ENCODE assay signal across 8 mouse cellular contexts in the genomic region with DNA sequence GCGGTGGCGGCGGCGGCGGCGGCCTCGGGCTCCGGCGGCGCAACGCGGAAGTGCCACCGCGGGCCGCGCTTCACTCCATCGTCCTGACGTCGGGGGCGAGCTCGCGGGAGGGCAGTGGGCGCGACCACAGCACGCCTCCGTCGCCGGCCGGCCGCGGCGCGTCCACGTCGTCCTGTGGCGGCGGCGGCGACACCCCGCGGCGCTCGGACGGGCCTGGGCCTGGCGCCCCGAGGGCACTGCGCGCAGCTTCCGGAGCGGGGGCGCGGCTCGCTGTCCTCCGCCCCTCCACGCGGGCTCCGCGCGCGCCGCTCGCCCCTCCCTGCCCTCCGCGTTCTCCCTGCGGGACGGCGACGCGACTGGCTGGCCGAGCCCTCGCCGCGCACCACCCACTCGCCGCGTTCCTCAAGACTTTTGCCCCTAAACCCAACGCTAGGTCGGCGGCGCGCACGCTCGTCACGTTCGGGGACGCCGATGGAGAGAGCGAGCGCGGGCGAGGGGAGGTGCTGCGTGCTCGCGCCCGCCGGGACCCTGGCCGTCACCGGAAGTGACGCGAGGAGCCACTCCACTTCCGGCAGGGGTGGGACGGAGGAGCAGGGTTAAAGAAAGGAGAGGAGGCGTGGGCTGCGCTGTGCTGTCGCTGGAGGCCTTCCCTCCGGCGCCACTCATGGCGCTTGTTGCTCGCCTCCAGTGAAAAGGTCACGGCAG. TPM values are rescaled to one million over a fixed set of nuclear protein-coding genes. Genes with fewer than 3 reads are reported as not detected.
DNase-seq lines count a peak whose midpoint lies in the region; ATAC-seq and TF ChIP-seq lines count a peak whose summit lies in the region.

A gene (minus strand): TSS at position 189 of the 705 bp plus-strand sequence.

- peak within 1 kb of the TSS; percentile 96 for H3K27ac ChIP-seq in forebrain, embryonic 16.5 days (ENCODE audit: low read length)
- H3K27ac ChIP-seq in layer of hippocampus, adult 2 months = peak within 1 kb of the TSS; percentile 97
- H3K27ac ChIP-seq in lung, embryonic 14.5 days (ENCODE audit: low read depth) = peak within 1 kb of the TSS; percentile 98
- peak within 1 kb of the TSS; percentile 98 for H3K27ac ChIP-seq in olfactory bulb, adult 2 months (ENCODE audit: insufficient read depth, low read depth, low read length)
- peak within 1 kb of the TSS; percentile 91 for H3K27ac ChIP-seq in thymus, adult 2 months (ENCODE audit: control insufficient read depth, insufficient read depth, low read length)

- ATAC-seq in G1E (ENCODE audit: extremely low read depth, insufficient number of reproducible peaks, low FRiP score, poor library complexity, severe bottlenecking) = peak; percentile 91
- peak; percentile 96 for ATAC-seq in forebrain, embryonic 16.5 days
- ATAC-seq in lung, embryonic 14.5 days (ENCODE audit: insufficient read depth) = peak; percentile 94

- no peaks in the 10 kb centered on the region for H3K9me3 ChIP-seq in G1E (replicated peaks)
- H3K9me3 ChIP-seq in forebrain, embryonic 16.5 days (ENCODE audit: control insufficient read depth, low read length) = no peaks in the 10 kb centered on the region
- H3K9me3 ChIP-seq in lung, embryonic 14.5 days (ENCODE audit: low read depth, low read length) = no peaks in the 10 kb centered on the region

- H3K4me1 ChIP-seq in G1E (ENCODE audit: insufficient read depth, low read depth, low read length) = peaks cover 23% of the 10 kb centered on the region
- H3K4me1 ChIP-seq in forebrain, embryonic 16.5 days (replicated peaks; ENCODE audit: control insufficient read depth, insufficient read depth, low read length) = peaks cover 12% of the 10 kb centered on the region
- H3K4me1 ChIP-seq in lung, embryonic 14.5 days (ENCODE audit: insufficient read depth) = peaks cover 2% of the 10 kb centered on the region; the same call in 1 of the 2 replicates
- H3K4me1 ChIP-seq in olfactory bulb, adult 2 months (ENCODE audit: control insufficient read depth, insufficient read depth, low read length) = no peaks in the 10 kb centered on the region
- H3K4me1 ChIP-seq in thymus, adult 2 months (replicated peaks; ENCODE audit: control insufficient read depth, insufficient read depth, low read length) = no peaks in the 10 kb centered on the region

- WGBS in forebrain, embryonic 16.5 days = under 1% methylated on average over 80 of the region's 110 CpGs
- under 1% methylated on average over 99 of the region's 110 CpGs for WGBS in lung, embryonic 14.5 days
- WGBS in olfactory bulb, adult 2 months = 3% methylated on average over 109 of the region's 110 CpGs
- WGBS in thymus, adult 2 months = under 1% methylated on average over 110 of the region's 110 CpGs

- peak; percentile 92 for DNase-seq in G1E (ENCODE audit: low spot score)
- peak; percentile 98 to 99 for DNase-seq in cerebellum, adult 18-20 months
- DNase-seq in heart, postnatal 36 days = peak; percentile 98 to 99
- peak; percentile 98 to 99 for DNase-seq in layer of hippocampus, adult 2 months (ENCODE audit: low spot score in 2 of 2)
- DNase-seq in lung, embryonic 14.5 days = peak; percentile 100
- peak; percentile 98 for DNase-seq in thymus, adult 2 months

- H3K9ac ChIP-seq in forebrain, embryonic 16.5 days (replicated peaks; ENCODE audit: low read depth, low read length) = peak within 1 kb of the TSS; percentile 94
- peak within 1 kb of the TSS; percentile 96 for H3K9ac ChIP-seq in lung, embryonic 14.5 days

- TF ChIP-seq POLR2A in olfactory bulb, adult 2 months (IDR thresholded peaks at IDR 0.05; ENCODE audit: insufficient read depth, low read depth, low read length) = peak; percentile 98
- peak; percentile 93 for TF ChIP-seq POLR2A in thymus, adult 2 months (IDR thresholded peaks at IDR 0.05; ENCODE audit: control insufficient read depth, extremely low read depth, insufficient read depth, low read length, poor library complexity)

- no peaks in the 10 kb centered on the region for H3K27me3 ChIP-seq in G1E (ENCODE audit: insufficient read depth, low read length)
- no peaks in the 10 kb centered on the region for H3K27me3 ChIP-seq in forebrain, embryonic 16.5 days (replicated peaks; ENCODE audit: control insufficient read depth, insufficient read depth, low read length)
- H3K27me3 ChIP-seq in lung, embryonic 14.5 days (ENCODE audit: insufficient read depth, low read length) = no peaks in the 10 kb centered on the region
- H3K27me3 ChIP-seq in thymus, adult 2 months (ENCODE audit: control insufficient read depth, insufficient read depth, low read length) = no peaks in the 10 kb centered on the region

- peak within 1 kb of the TSS; percentile 97 for H3K4me2 ChIP-seq in forebrain, embryonic 16.5 days (ENCODE audit: low read length)
- peak within 1 kb of the TSS; percentile 77 for H3K4me2 ChIP-seq in lung, embryonic 14.5 days

- no peak for TF ChIP-seq CTCF in G1E (IDR thresholded peaks at IDR 0.05; ENCODE audit: low read depth, low read length)
- TF ChIP-seq CTCF in layer of hippocampus, adult 2 months (conservative IDR thresholded peaks at IDR 0.05) = peak; percentile 17; the same call in 1 of the 2 replicates
- TF ChIP-seq CTCF in lung, embryonic 14.5 days (IDR thresholded peaks at IDR 0.05; ENCODE audit: low read depth) = no peak
- no peak for TF ChIP-seq CTCF in olfactory bulb, adult 2 months (IDR thresholded peaks at IDR 0.05; ENCODE audit: insufficient read depth, low read depth, low read length)
- TF ChIP-seq CTCF in thymus, adult 2 months (IDR thresholded peaks at IDR 0.05; ENCODE audit: borderline replicate concordance, control insufficient read depth, extremely low read depth, insufficient read depth, low read length, poor library complexity) = 0 out of 2 replicates have a peak, but pooled peaks have one; percentile 46

- intact Hi-C loops in heart, postnatal 36 days (cut with DNase I) = loop anchor here (1.0 to 5.0 kb wide), 2 partner anchors 38 to 110 kb away; a partner anchor contains a TSS

- peak within 1 kb of the TSS; percentile 98 for H3K4me3 ChIP-seq in G1E (ENCODE audit: low read depth, low read length)
- peak within 1 kb of the TSS; percentile 98 for H3K4me3 ChIP-seq in forebrain, embryonic 16.5 days (replicated peaks; ENCODE audit: low read length)
- H3K4me3 ChIP-seq in layer of hippocampus, adult 2 months = peak within 1 kb of the TSS; percentile 94
- peak within 1 kb of the TSS; percentile 89 for H3K4me3 ChIP-seq in lung, embryonic 14.5 days (ENCODE audit: low read depth, low read length)
- peak within 1 kb of the TSS; percentile 71 for H3K4me3 ChIP-seq in olfactory bulb, adult 2 months (ENCODE audit: insufficient read depth, low read depth, low read length)
- peak within 1 kb of the TSS; percentile 98 for H3K4me3 ChIP-seq in thymus, adult 2 months (ENCODE audit: control insufficient read depth, insufficient read depth, low read length)

- peaks cover 10% of the 10 kb centered on the region for H3K36me3 ChIP-seq in G1E (replicated peaks)
- no peaks in the 10 kb centered on the region for H3K36me3 ChIP-seq in forebrain, embryonic 16.5 days (ENCODE audit: control insufficient read depth, insufficient read depth)
- H3K36me3 ChIP-seq in lung, embryonic 14.5 days (ENCODE audit: insufficient read depth) = 0 out of 2 replicates have a peak, but pooled peaks cover 2% of the 10 kb centered on the region
- no peaks in the 10 kb centered on the region; the same call in 1 of the 2 replicates for H3K36me3 ChIP-seq in thymus, adult 2 months (ENCODE audit: control insufficient read depth, insufficient read depth, low read length)

RNA-seq across cellular contexts. Expression of the gene that starts here (rescaled TPM):
- total RNA-seq in G1E (2014; fragmentation: Nextera tagmentation) (166 and 181 TPM in 2 replicates), G1E (2017) (70.3 and 71.7 TPM in 2 replicates)
- polyA plus RNA-seq in G1E (2012) = 227 and 324 TPM in 2 replicates
- 14.6 and 14.8 TPM in 2 replicates for polyA plus RNA-seq in forebrain, embryonic 16.5 days (2015; fragmentation: Nextera tagmentation; extraction: Ambion mirVana)
- 10 to 100 TPM; 25.2 to 28.1 TPM for total RNA-seq in heart, postnatal 36 days (2021)
- total RNA-seq in layer of hippocampus, adult 2 months (2021) = 10 to 100 TPM; 58.7 to 60.0 TPM
- polyA plus RNA-seq in lung, embryonic 14.5 days (2014; fragmentation: Nextera tagmentation; extraction: Ambion mirVana) = 23.0 and 27.6 TPM in 2 replicates
- 65.0 TPM in 1 of 2 replicates, not detected in the other for polyA plus RNA-seq in olfactory bulb, adult 2 months (2012; ENCODE audit: insufficient read depth, insufficient read length, low replicate concordance, missing spikeins)
- 90.7 and 116 TPM in 2 replicates for polyA plus RNA-seq in thymus, adult 2 months (2012; rRNA removed)

Comparison
In these comparisons a context has a peak if more than half of its experiments do, and no peak if none do; other contexts are left out.
1. Peak in every context shown above with its lines: DNase-seq, ATAC-seq, H3K4me3 ChIP-seq and H3K27ac ChIP-seq.
2. CTCF ChIP-seq: peak in layer of hippocampus, adult 2 months (single experiment) and thymus, adult 2 months (single experiment); none in G1E (single experiment), lung, embryonic 14.5 days (single experiment) and olfactory bulb, adult 2 months (single experiment).